Mouse (Mus musculus) midbrain, embryonic 13.5 days (tissue): ENCODE measurements around the gene Snupn. TPM values are rescaled to one million over a fixed set of nuclear protein-coding genes. Genes with fewer than 3 reads are reported as not detected.

ENCODE experiments used
- ATAC-seq: fragments of 200-750 bp; cut with Nextera tagmentation; 2 replicates; pipeline ENCODE4 v1.8.0; 2017; ENCODE audit warnings: mild to moderate bottlenecking, moderate TSS enrichment, moderate library complexity
- H3K27ac ChIP-seq: fragments of 300-500 bp; sonication (generic); 2 replicates; pipeline ENCODE4 v1.5.1; 2015; ENCODE audit warnings: inconsistent platforms, mild to moderate bottlenecking, moderate library complexity
- H3K27me3 ChIP-seq: fragments of 300-500 bp; sonication (generic); 2 replicates; pipeline ENCODE4 v1.6.1; 2015; ENCODE audit warnings: mild to moderate bottlenecking, inconsistent platforms
- H3K36me3 ChIP-seq: fragments of 300-500 bp; sonication (generic); 2 replicates; pipeline ENCODE4 v1.6.1; 2015; ENCODE audit warnings: mild to moderate bottlenecking, inconsistent platforms
- H3K4me1 ChIP-seq: fragments of 300-500 bp; sonication (generic); replicated peaks from 2 replicates; pipeline ENCODE4 v1.6.1; 2015; ENCODE audit warnings: inconsistent platforms
- H3K4me2 ChIP-seq: fragments of 300-500 bp; sonication (generic); replicated peaks from 2 replicates; pipeline ENCODE4 v1.6.1; 2015; ENCODE audit warnings: moderate library complexity, mild to moderate bottlenecking, inconsistent platforms
- H3K4me3 ChIP-seq: fragments of 300-500 bp; sonication (generic); replicated peaks from 2 replicates; pipeline ENCODE4 v1.5.1; 2015; ENCODE audit warnings: mild to moderate bottlenecking, inconsistent platforms
- H3K9ac ChIP-seq: fragments of 300-500 bp; sonication (generic); replicated peaks from 2 replicates; pipeline ENCODE4 v1.6.1; 2015; ENCODE audit warnings: mild to moderate bottlenecking, inconsistent platforms
- H3K9me3 ChIP-seq: fragments of 300-500 bp; sonication (generic); 2 replicates; pipeline ENCODE4 v1.6.1; 2016; ENCODE audit warnings: mild to moderate bottlenecking, inconsistent platforms
- WGBS: fragments of 180-500 bp; shearing (Covaris S2); methylation state at CpG from one replicate; pipeline ENCODE4 v1.1.7; 2015; 5-methylcytosine and 5-hydroxymethylcytosine counted together
- polyA plus RNA-seq: library from polyadenylated mRNA; unstranded; fragments of >200 nt; fragmentation: Nextera tagmentation; extraction: Ambion mirVana; gene quantifications from 2 replicates; pipeline ENCODE4 v1.2.1, GENCODE M21; 2015

The Snupn gene
- polyA plus RNA-seq, 1 experiment from 2014 or later: 30.5 TPM

DNA sequence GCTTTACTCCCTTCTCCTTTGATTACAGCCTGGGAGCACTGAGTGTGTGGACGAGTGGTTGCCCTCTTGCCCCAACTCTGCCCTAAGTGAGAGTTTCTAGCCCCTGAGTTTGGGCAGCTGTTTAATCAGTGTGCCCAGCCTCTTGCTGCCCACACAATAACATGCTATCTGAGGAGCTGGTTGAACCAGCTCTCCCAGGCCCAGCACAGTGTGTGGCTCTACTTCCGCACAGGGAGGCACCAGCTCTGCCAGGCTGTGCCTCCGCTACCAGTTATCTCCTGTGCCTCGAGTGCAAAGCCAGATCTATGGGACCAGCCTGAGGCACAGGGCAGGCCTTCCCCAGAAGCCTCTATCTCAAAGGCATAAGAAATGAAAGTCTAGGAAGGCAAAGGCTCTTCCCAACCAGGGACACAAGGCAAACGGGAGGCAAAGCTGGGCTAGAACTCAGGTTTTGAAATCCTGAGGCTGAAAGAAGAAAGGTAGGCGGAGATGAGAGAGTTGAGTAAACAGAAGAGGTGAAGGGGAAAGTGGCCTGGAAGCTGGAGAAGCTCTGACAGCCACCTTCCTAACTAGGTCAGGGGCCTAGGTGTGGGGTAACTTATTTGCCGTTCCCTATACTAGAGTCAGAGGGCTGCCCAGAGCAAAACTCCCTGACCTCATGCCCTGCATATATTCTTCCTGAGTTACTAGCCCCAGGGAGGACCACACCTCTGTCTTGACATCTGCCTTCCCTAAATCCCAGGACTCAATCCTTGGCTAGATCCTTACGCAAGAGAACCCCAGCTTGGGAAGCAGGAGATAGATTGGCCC lies 26.6 kb upstream of the Snupn start:
- H3K27ac ChIP-seq: no peak overlapping the region
- peak overlapping the region; percentile 36 for H3K9ac ChIP-seq
- peaks cover 4% of the 10 kb centered on the region; the same call in 1 of the 2 replicates for H3K27me3 ChIP-seq
- ATAC-seq: no peak
- 74% methylated on average over 8 of the region's 8 CpGs for WGBS
- H3K4me3 ChIP-seq: peak overlapping the region; percentile 14; the same call in 1 of the 2 replicates
- H3K4me1 ChIP-seq: peaks cover 56% of the 10 kb centered on the region
- H3K4me2 ChIP-seq: peak overlapping the region; percentile 40
- no peaks in the 10 kb centered on the region for H3K9me3 ChIP-seq
- peaks cover 4% of the 10 kb centered on the region for H3K36me3 ChIP-seq

DNA sequence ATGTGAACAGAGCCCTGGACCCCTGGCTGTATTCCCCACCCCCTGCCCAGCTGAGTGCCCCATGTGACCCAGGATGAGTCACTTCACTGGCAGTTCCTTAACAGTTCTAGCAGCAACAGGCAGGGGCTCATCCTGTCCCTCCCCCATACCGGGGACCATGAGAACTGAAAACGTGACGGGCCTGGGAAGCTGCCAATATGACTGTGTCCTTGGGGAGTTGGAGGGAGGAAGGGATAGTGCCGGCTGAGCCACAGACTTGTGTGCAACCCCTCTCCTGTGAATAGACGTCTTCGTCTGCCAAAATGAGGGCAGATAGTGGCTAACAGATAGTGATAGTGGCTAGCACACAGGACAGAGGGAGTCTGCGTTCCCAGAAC lies 26.0 kb upstream of the Snupn start:
- ATAC-seq: 0 out of 2 replicates have a peak, but pooled peaks have one; percentile 15
- Histone ChIP-seq H3K9ac (peak overlapping the region; percentile 36), H3K36me3 (peaks cover 4% of the 10 kb centered on the region), H3K27me3 (peaks cover 9% of the 10 kb centered on the region; the same call in 1 of the 2 replicates), H3K4me1 (peaks cover 57% of the 10 kb centered on the region), H3K9me3 (no peaks in the 10 kb centered on the region), H3K4me2 (peak overlapping the region; percentile 40), H3K4me3 (peak overlapping the region; percentile 14; the same call in 1 of the 2 replicates), H3K27ac (no peak overlapping the region)
- 41% methylated on average over 7 of the region's 7 CpGs for WGBS

DNA sequence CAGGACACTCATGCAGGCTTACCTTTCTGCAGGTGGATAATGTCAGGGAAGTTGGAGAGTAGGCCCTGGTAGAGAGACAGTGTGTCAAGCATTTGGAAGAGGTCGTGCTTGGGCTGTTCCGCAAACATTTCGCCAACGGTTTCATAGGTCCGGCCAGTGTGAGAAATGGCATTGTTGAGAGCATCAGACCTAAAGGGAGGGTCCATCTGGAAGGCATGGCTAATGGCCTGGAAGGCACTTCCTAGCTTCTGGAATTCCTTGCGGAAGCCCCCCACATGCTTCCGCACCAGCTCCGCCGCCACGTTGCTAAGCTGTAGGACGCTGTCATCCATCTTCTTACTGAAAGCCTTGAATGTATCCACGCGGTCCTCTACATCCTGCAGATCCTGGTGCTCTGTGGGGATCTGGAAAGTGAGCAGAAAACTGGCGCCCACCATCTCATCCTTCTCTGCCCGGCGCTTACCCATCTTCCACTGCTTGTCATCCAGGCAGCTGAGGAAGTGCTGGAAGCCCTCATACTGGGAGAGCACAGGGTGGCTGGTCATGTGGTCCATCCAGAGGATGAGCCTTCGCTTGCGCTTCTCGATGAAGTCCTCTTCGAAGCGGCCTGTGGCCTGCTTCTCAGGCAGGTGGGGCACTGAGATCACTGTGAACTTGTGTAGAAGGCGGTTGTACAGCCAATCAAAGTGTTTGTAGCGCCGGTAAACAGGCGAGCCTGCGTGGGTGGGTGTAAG lies 25.2 kb upstream of the Snupn start:
- H3K9me3 ChIP-seq: no peaks in the 10 kb centered on the region
- H3K27ac ChIP-seq: no peak overlapping the region
- peaks cover 57% of the 10 kb centered on the region for H3K4me1 ChIP-seq
- WGBS: 94% methylated on average over 26 of the region's 26 CpGs
- no peak overlapping the region for H3K9ac ChIP-seq
- peak overlapping the region; percentile 40 for H3K4me2 ChIP-seq
- no peak for ATAC-seq
- H3K36me3 ChIP-seq: peaks cover 4% of the 10 kb centered on the region
- peak overlapping the region; percentile 14; the same call in 1 of the 2 replicates for H3K4me3 ChIP-seq
- H3K27me3 ChIP-seq: peaks cover 16% of the 10 kb centered on the region

DNA sequence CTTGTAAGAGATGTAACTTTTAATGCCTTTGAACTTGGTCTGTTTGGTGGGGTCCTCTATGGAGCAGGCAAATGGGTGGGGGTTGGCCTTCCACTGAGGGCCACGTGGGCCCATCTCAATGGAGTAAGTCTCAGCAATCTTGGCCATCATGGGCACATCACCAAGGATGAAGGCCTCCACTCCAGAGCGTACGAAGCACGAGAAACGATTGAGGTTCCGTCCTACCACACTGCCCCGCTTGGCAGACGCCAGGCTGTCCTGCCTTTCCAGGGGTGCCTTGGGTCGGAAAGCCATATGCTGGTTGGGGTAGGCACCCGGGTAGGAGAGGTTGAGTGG lies 24.7 kb upstream of the Snupn start:
- H3K9me3 ChIP-seq: no peaks in the 10 kb centered on the region
- ATAC-seq: no peak
- H3K4me1 ChIP-seq: peaks cover 57% of the 10 kb centered on the region
- H3K36me3 ChIP-seq: peaks cover 4% of the 10 kb centered on the region
- no peak overlapping the region for H3K4me3 ChIP-seq
- peaks cover 18% of the 10 kb centered on the region for H3K27me3 ChIP-seq
- 97% methylated on average over 10 of the region's 10 CpGs for WGBS
- H3K4me2 ChIP-seq: no peak overlapping the region
- no peak overlapping the region for H3K9ac ChIP-seq
- H3K27ac ChIP-seq: no peak overlapping the region

DNA sequence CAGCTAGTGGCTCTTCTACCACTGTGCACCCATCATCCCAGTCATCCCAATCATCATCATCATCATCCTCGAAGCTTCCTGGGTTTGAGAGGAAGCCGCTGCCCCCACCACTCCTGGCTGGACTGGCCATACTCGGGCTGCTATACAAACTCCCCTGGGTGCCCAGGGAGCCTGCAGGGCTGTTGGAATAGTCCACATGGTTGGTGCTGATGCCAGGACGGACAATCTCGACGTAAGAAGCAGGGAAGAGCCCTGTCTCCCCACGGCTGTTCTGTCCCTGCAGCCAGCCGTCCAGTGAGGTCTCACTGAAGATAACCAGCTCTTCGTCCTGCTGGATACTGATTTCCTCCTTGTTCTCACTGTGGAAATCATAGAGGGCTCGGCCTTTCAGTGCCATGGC lies 24.3 kb upstream of the Snupn start:
- H3K9ac ChIP-seq: no peak overlapping the region
- H3K36me3 ChIP-seq: peaks cover 4% of the 10 kb centered on the region
- ATAC-seq: no peak
- H3K4me3 ChIP-seq: peak overlapping the region; percentile 63; the same call in 1 of the 2 replicates
- no peak overlapping the region for H3K27ac ChIP-seq
- no peaks in the 10 kb centered on the region for H3K9me3 ChIP-seq
- peaks cover 57% of the 10 kb centered on the region for H3K4me1 ChIP-seq
- WGBS: 86% methylated on average over 10 of the region's 10 CpGs
- peak overlapping the region; percentile 86 for H3K4me2 ChIP-seq
- peaks cover 18% of the 10 kb centered on the region for H3K27me3 ChIP-seq

DNA sequence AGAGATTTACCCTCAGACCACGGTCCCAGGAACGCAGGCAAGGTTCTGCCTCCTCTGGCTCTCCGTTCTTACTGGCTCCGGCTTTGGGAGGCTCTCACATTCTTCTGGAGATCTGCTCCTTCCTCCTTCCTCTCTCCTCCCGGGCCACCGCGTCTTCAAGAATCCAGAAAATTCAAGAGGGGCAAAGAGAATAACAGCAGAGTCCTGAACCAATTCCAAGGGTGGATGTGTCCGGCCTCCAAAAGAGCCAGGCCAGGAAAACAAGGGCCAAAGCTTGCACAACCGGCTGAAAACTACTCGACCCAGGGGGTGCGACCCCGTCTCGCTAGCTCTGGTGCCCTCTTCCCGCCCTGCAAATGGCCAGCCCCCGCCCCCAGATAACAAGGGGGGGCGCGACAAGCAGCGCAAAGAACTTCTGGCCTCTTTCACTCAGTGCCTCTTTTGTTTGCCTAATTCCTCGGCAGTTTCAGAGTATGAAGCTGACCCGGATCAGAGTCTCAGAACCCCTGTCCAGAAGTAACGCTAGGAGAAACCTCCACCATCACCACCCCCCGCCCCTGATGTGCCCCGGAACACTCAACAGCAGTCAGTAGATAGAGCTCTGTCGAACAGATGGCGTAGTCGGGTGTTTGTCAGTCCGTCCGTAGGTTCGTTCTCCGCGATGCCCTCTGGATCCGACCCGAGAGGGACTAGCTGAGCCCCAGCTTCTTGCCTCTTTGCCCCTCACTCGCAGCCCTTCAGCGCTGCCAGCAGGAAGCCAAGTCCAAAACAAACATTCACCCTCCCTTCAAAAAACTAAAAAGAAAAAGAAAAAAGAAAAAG lies 23.3 kb upstream of the Snupn start:
- under 1% methylated on average over 35 of the region's 35 CpGs for WGBS
- Histone ChIP-seq H3K9ac (peak overlapping the region; percentile 74), H3K4me3 (peak overlapping the region; percentile 63), H3K4me2 (peak overlapping the region; percentile 86), H3K9me3 (no peaks in the 10 kb centered on the region), H3K27me3 (peaks cover 18% of the 10 kb centered on the region), H3K36me3 (no peaks in the 10 kb centered on the region), H3K27ac (peak overlapping the region; percentile 80), H3K4me1 (peaks cover 57% of the 10 kb centered on the region)
- peak; percentile 46 for ATAC-seq

- H3K9ac ChIP-seq: peak within 1 kb of the TSS; percentile 74
- peak within 1 kb of the TSS; percentile 86 for H3K4me2 ChIP-seq
- H3K9me3 ChIP-seq: no peaks in the 10 kb centered on the region
- ATAC-seq: peak; percentile 91
- H3K4me3 ChIP-seq: peak within 1 kb of the TSS; percentile 63
- peak within 1 kb of the TSS; percentile 80 for H3K27ac ChIP-seq
- peaks cover 51% of the 10 kb centered on the region for H3K4me1 ChIP-seq
- under 1% methylated on average over 50 of the region's 50 CpGs for WGBS
- no peaks in the 10 kb centered on the region for H3K36me3 ChIP-seq
- peaks cover 18% of the 10 kb centered on the region for H3K27me3 ChIP-seq
Observed at GRCm38 (mm10) chr9:56928041-56928811, 22.5 kb upstream of the Snupn start, which contains the start of gene Snx33. Gene Snx33 (minus strand): TSS chr9:56928371.

DNA sequence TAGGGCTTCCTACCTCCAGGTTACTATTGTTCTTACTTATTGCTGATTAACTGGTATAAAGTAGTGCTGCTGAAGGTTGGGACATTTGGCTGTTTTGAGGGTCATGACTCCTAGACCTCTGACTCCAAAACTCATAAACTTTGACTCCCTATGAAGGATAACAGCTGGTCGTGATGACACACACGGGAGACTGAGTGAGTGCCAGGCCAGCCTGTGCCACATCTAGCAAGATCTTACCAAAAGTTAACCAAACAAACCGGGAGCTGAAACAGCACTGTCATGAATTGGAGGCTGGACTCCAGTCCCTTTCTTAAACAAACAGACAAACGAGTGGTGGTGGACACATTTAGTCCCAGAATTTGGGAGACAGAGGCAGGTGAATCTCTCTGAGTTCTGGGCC lies 21.2 kb upstream of the Snupn start:
- no peak for ATAC-seq
- Histone ChIP-seq H3K9me3 (no peaks in the 10 kb centered on the region), H3K36me3 (no peaks in the 10 kb centered on the region), H3K4me3 (no peak overlapping the region), H3K4me1 (peaks cover 38% of the 10 kb centered on the region), H3K27me3 (peaks cover 18% of the 10 kb centered on the region), H3K27ac (no peak overlapping the region), H3K4me2 (no peak overlapping the region), H3K9ac (no peak overlapping the region)
- 72% methylated on average over 4 of the region's 4 CpGs for WGBS

- ATAC-seq: no peak
- H3K4me1 ChIP-seq: peaks cover 27% of the 10 kb centered on the region
- no peaks in the 10 kb centered on the region for H3K9me3 ChIP-seq
- H3K4me2 ChIP-seq: no peak overlapping the region
- H3K27ac ChIP-seq: no peak overlapping the region
- peaks cover 18% of the 10 kb centered on the region for H3K27me3 ChIP-seq
- H3K36me3 ChIP-seq: no peaks in the 10 kb centered on the region
- WGBS: 86% methylated on average over 1 of the region's 1 CpGs
- H3K4me3 ChIP-seq: no peak overlapping the region
- H3K9ac ChIP-seq: no peak overlapping the region
Observed at GRCm38 (mm10) chr9:56930556-56930955, 20.1 kb upstream of the Snupn start.

- ATAC-seq: peak; percentile 14; the same call in 1 of the 2 replicates
- H3K4me2 ChIP-seq: peak overlapping the region; percentile 90
- H3K27me3 ChIP-seq: no peaks in the 10 kb centered on the region
- H3K9ac ChIP-seq: 0 out of 2 replicates have a peak overlapping the region, but pooled peaks have one; percentile 33
- peaks cover 25% of the 10 kb centered on the region for H3K4me1 ChIP-seq
- peak overlapping the region; percentile 89 for H3K4me3 ChIP-seq
- no peaks in the 10 kb centered on the region for H3K9me3 ChIP-seq
- WGBS: 15% methylated on average over 6 of the region's 6 CpGs
- H3K36me3 ChIP-seq: no peaks in the 10 kb centered on the region; the same call in 1 of the 2 replicates
- 0 out of 2 replicates have a peak overlapping the region, but pooled peaks have one; percentile 39 for H3K27ac ChIP-seq
Observed at GRCm38 (mm10) chr9:56936861-56937222, 13.8 kb upstream of the Snupn start.
